Mouse (Mus musculus) cerebellum, postnatal 4 days (tissue): Measurements from ENCODE around the gene Triml1.

Experiments
- DNase-seq, 2 experiments: peaks; one replicate each; pipeline ENCODE4 v3.0.0; 2022; ENCODE audit warnings: low spot score in 2 of 2, mixed read lengths in 1 of 2

Gene Triml1

GRCm38 (mm10) chr8:43141386-43141785, at the start of gene Triml1:
Triml1 (minus strand) TSS chr8:43141486.
- DNase-seq: no peak

GRCm38 (mm10) chr8:43182281-43182680, 41.0 kb upstream of the Triml1 start:
- DNase-seq: no peak

GRCm38 (mm10) chr8:43180054-43180690, 38.9 kb upstream of the Triml1 start, which contains the start of gene Triml2:
Triml2 (plus strand) TSS chr8:43180541.
- DNase-seq: no peak

- DNase-seq: no peak
Observed at GRCm38 (mm10) chr8:43179189-43179588, 37.9 kb upstream of the Triml1 start.

GRCm38 (mm10) chr8:43178263-43178662, 37.0 kb upstream of the Triml1 start:
- DNase-seq: no peak

- no peak for DNase-seq
Observed at GRCm38 (mm10) chr8:43176766-43177486, 35.6 kb upstream of the Triml1 start.

- DNase-seq: no peak
Observed at GRCm38 (mm10) chr8:43169249-43169755, 28.0 kb upstream of the Triml1 start.

GRCm38 (mm10) chr8:43168083-43168482, 26.8 kb upstream of the Triml1 start:
- no peak for DNase-seq

- DNase-seq: no peak
Observed at GRCm38 (mm10) chr8:43164453-43164852, 23.2 kb upstream of the Triml1 start.

GRCm38 (mm10) chr8:43163255-43163654, 22.0 kb upstream of the Triml1 start:
- DNase-seq: no peak

GRCm38 (mm10) chr8:43149307-43149706, 8.0 kb upstream of the Triml1 start:
- DNase-seq: no peak

GRCm38 (mm10) chr8:43111205-43111827, 30.0 kb downstream of the Triml1 start:
- no peak for DNase-seq
